Mouse (Mus musculus) urinary bladder, postnatal 0 days (tissue): ENCODE data around the gene Dcaf17. TPM values are rescaled to one million over a fixed set of nuclear protein-coding genes. Genes with fewer than 3 reads are reported as not detected.

Experiments
- polyA plus RNA-seq: library from polyadenylated mRNA; unstranded; fragments of >200 nt; fragmentation: Nextera tagmentation; extraction: Ambion mirVana; gene quantifications from 2 replicates; pipeline ENCODE4 v1.2.1, GENCODE M21; 2015

Gene Dcaf17
- polyA plus RNA-seq, result 15.2 and 17.3 TPM in 2 replicates

DNA sequence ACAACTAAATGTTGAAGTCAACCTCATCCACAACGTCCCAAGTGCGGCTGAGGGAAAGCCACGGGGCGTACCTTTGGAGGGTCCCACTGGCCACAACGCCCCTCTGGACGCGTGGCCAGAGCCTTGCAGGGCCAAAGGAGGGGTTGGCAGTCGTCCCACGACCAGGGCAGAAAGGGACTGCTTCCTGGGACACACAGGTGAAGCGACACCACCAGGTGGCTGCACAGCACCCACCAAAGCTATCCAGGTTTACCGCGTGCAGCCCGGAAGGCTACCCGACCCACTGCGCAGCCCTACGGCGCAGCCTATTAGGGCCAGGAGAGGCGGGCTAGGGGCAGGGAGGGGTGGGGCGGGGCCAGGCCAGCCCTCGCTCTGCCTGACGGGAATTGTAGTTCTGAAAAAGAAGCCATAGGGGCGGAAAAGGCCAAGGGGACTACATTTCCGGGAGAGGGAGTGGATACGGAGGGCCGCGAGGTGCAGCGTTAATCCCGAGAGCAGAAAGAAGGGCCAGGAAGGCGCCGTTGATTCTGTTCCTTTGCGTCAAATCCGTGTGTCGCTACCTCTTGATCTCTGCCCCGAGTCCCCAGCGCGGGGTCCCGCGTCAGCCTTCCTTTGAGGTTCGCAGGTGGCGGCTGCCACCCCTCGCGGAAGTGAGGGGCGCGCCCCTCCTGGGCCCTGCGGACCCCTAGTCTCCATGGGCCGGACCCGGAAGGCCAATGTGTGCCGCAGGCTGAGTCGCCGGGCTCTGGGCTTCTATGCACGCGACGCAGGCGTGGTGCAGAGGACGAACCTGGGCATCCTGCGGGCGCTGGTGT is at the start of gene Dcaf17, which contains the start of gene Mettl8:
Gene Dcaf17 (plus strand): TSS at position 29 of the 815 bp plus-strand sequence.
Gene Mettl8 (minus strand): TSS at position 284 of the 815 bp plus-strand sequence.

DNA sequence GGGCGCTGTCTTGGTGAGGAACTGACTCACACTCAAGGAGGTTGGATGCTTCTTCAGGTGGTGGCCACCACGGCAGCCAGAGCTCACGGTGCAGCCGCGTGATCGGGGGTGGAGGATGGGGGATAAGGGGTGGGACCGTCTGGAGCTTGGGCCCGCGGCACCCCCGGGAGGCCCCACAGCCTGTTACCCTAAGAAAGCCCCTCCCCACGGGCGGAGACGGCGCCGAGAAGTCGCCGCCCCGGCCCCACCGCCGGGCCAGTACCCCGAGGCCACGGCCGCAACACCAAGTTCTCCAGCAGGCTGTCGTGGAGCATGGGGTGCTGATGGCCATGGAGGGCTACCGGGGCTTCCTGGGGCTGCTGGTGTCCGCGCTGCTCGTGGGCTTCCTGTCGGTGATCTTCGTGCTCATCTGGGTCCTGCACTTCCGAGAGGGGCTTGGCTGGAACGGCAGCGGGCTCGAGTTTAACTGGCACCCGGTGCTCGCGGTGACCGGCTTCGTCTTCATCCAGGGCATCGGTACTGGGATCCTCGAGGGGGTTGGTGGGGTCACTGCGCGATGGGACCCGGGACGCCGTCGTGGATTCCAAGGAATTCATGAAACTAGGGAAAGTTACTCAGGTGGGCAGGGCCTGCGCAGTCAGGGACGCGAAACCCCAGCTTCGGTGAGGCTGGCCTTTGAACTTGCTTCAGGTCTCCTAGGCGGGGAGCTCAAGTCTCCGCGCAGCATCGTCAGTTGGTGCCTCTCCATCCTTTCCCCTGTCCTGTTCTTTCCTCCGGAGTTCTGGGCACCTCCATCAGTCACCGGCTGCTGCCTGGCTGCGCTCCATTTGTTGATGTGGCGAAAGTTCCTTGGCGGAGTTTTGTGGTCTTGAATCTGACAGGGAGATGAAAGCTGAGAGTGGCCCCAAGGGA is 62.9 kb downstream of the Dcaf17 start, which contains the start of gene Cybrd1:
Gene Cybrd1 (plus strand): TSS at position 127 of the 912 bp plus-strand sequence.

Other genes starting within 250 kb of the Dcaf17 start
- gene Tlk1, start 229.6 kb upstream of the Dcaf17 start, polyA plus RNA-seq, result 15.9 and 18.3 TPM in 2 replicates
- gene Mettl8, start 255 bp downstream of the Dcaf17 start, polyA plus RNA-seq, result 6.0 and 6.7 TPM in 2 replicates
- gene Cybrd1, start 62.6 kb downstream of the Dcaf17 start, polyA plus RNA-seq, result 1.1 and 1.4 TPM in 2 replicates
- 59.8 and 75.5 TPM in 2 replicates for gene Dync1i2, start 156.4 kb downstream of the Dcaf17 start, polyA plus RNA-seq